Mouse (Mus musculus) neural tube, embryonic 15.5 days (tissue): ENCODE measurements around the gene Nim1k. TPM values are rescaled to one million over a fixed set of nuclear protein-coding genes. Genes with fewer than 3 reads are reported as not detected.

Experiments used
- ATAC-seq: fragments of 200-750 bp; cut with Nextera tagmentation; 2 replicates; pipeline ENCODE4 v1.8.0; 2017; ENCODE audit warnings: mild to moderate bottlenecking, moderate TSS enrichment, moderate library complexity; ENCODE audit not compliant: low FRiP score
- H3K27ac ChIP-seq: fragments of 300-500 bp; sonication (generic); replicated peaks from 2 replicates; pipeline ENCODE4 v1.5.1; 2015; ENCODE audit warnings: mild to moderate bottlenecking, inconsistent platforms
- H3K27me3 ChIP-seq: fragments of 300-500 bp; sonication (generic); replicated peaks from 2 replicates; pipeline ENCODE4 v1.6.1; 2015; ENCODE audit warnings: inconsistent platforms
- H3K36me3 ChIP-seq: fragments of 300-500 bp; sonication (generic); 2 replicates; pipeline ENCODE4 v1.6.1; 2015; ENCODE audit warnings: inconsistent platforms
- H3K4me1 ChIP-seq: fragments of 300-500 bp; sonication (generic); 2 replicates; pipeline ENCODE4 v1.6.1; 2015; ENCODE audit warnings: inconsistent platforms
- H3K4me2 ChIP-seq: fragments of 300-500 bp; sonication (generic); 2 replicates; pipeline ENCODE4 v1.6.1; 2015; ENCODE audit warnings: inconsistent platforms, mild to moderate bottlenecking, moderate library complexity
- H3K4me3 ChIP-seq: fragments of 300-500 bp; sonication (generic); replicated peaks from 2 replicates; pipeline ENCODE4 v1.5.1; 2015; ENCODE audit warnings: mild to moderate bottlenecking, inconsistent platforms
- H3K9ac ChIP-seq: fragments of 300-500 bp; sonication (generic); replicated peaks from 2 replicates; pipeline ENCODE4 v1.6.1; 2015; ENCODE audit warnings: mild to moderate bottlenecking, inconsistent platforms
- H3K9me3 ChIP-seq: fragments of 300-500 bp; sonication (generic); replicated peaks from 2 replicates; pipeline ENCODE4 v1.6.1; 2016; ENCODE audit warnings: inconsistent platforms
- WGBS: fragments of 180-500 bp; shearing (Covaris S2); methylation state at CpG from one replicate; pipeline ENCODE4 v1.1.7; 2015; ENCODE audit warnings: mixed read lengths; 5-methylcytosine and 5-hydroxymethylcytosine counted together
- polyA plus RNA-seq: library from polyadenylated mRNA; unstranded; fragments of >200 nt; fragmentation: Nextera tagmentation; extraction: Ambion mirVana; gene quantifications from 2 replicates; pipeline ENCODE4 v1.2.1, GENCODE M21; 2015

Gene Nim1k
- polyA plus RNA-seq, 1 experiment from 2014 or later, result 6.1 TPM

DNA sequence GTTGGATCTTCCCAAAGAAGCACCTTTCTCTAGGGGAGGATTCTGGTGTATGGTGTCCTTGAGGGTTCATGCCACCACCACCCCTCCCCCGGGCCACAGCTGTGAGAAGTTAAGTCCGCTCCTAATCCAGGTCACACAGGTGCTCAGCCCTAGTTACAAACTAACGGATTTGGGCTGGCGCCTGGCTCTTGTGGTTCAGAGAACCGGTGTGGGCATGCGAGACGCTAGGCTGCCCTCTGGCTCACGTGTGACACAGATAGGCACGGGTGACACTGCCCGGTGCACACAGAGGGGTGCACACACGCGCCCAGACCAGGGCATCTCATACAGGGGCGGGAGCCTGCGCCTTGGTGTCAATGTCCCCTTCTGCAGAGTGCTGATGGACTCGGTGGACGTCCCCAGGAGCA lies 538 bp downstream of the Nim1k start:
- Histone ChIP-seq H3K4me1 (peaks cover 24% of the 10 kb centered on the region), H3K4me2 (peak overlapping the region; percentile 94), H3K27ac (peak overlapping the region; percentile 88), H3K9me3 (no peaks in the 10 kb centered on the region), H3K27me3 (no peaks in the 10 kb centered on the region), H3K9ac (peak overlapping the region; percentile 78), H3K4me3 (peak overlapping the region; percentile 71), H3K36me3 (no peaks in the 10 kb centered on the region)
- peak; percentile 69 for ATAC-seq
- 2% methylated on average over 16 of the region's 16 CpGs for WGBS

GRCm38 (mm10) chr13:119754635-119755020 lies 1.1 kb downstream of the Nim1k start:
- Histone ChIP-seq H3K4me2 (peak overlapping the region; percentile 94), H3K27me3 (no peaks in the 10 kb centered on the region), H3K4me1 (peaks cover 24% of the 10 kb centered on the region), H3K4me3 (peak overlapping the region; percentile 71), H3K9me3 (no peaks in the 10 kb centered on the region), H3K9ac (peak overlapping the region; percentile 78), H3K36me3 (no peaks in the 10 kb centered on the region), H3K27ac (peak overlapping the region; percentile 88)
- no peak for ATAC-seq
- WGBS, result 27% methylated on average over 3 of the region's 3 CpGs

DNA sequence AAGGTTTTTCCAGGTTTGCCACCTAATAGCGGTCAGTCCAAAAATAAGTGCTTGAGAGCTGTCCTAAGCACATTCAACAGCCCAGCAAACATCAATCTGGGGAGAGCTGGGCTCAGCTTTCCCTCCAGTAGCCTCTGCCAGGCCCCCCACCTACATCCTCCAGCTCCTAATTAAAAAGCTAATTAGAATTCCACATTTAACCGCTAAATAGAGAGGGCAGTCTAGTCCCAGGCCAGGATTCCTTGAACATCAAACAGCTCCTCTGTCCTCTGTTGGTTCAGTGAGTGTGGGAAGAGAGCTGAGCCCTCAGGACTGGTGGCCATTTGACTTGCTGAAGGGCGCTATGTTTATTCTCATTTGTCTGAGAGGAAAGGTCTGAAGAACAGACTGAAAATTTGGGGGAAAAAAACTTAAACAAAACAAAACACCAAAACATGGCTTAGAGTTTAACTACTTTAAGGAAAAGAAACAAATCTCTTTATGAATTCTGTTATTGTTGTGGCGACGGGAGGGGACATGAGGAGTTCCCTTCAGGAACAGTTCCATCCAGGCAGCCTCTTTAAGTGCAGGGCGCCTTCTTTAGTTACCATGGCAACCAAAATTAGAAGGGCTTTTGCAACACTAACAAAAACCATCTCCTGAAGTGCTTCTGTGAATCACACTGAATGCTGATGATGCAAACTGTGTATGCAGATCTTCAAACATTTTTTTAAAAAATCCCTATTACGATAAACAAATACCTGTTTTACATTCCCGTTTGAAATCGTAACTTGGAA lies 1.6 kb downstream of the Nim1k start:
- Histone ChIP-seq H3K36me3 (no peaks in the 10 kb centered on the region), H3K4me3 (peak overlapping the region; percentile 71), H3K27ac (peak overlapping the region; percentile 88; the same call in 1 of the 2 replicates), H3K9me3 (no peaks in the 10 kb centered on the region), H3K4me2 (peak overlapping the region; percentile 94), H3K9ac (no peak overlapping the region), H3K27me3 (no peaks in the 10 kb centered on the region), H3K4me1 (peaks cover 24% of the 10 kb centered on the region)
- WGBS, result 39% methylated on average over 9 of the region's 9 CpGs
- ATAC-seq, result no peak

- no peak for ATAC-seq
- 87% methylated on average over 4 of the region's 4 CpGs for WGBS
- Histone ChIP-seq H3K9ac (no peak overlapping the region), H3K9me3 (no peaks in the 10 kb centered on the region), H3K27me3 (no peaks in the 10 kb centered on the region), H3K27ac (no peak overlapping the region), H3K4me2 (no peak overlapping the region), H3K4me3 (no peak overlapping the region), H3K4me1 (peaks cover 5% of the 10 kb centered on the region), H3K36me3 (no peaks in the 10 kb centered on the region)
Observed at GRCm38 (mm10) chr13:119746930-119747329, 8.8 kb downstream of the Nim1k start.

GRCm38 (mm10) chr13:119743470-119743869 lies 12.2 kb downstream of the Nim1k start:
- 82% methylated on average over 3 of the region's 3 CpGs for WGBS
- ATAC-seq, result no peak
- H3K9ac ChIP-seq, result no peak overlapping the region

GRCm38 (mm10) chr13:119742711-119743415 lies 12.8 kb downstream of the Nim1k start:
- no peaks in the 10 kb centered on the region for H3K27me3 ChIP-seq
- no peak overlapping the region for H3K4me3 ChIP-seq
- no peaks in the 10 kb centered on the region for H3K9me3 ChIP-seq
- peaks cover 13% of the 10 kb centered on the region for H3K4me1 ChIP-seq
- no peak overlapping the region for H3K4me2 ChIP-seq
- no peak overlapping the region for H3K9ac ChIP-seq
- WGBS, result 93% methylated on average over 6 of the region's 6 CpGs
- no peak for ATAC-seq
- H3K27ac ChIP-seq, result no peak overlapping the region
- H3K36me3 ChIP-seq, result no peaks in the 10 kb centered on the region

More at GRCm38 (mm10) chr13:119743470-119743869, 12.2 kb downstream of the Nim1k start:
- Histone ChIP-seq H3K9me3 (no peaks in the 10 kb centered on the region), H3K27me3 (no peaks in the 10 kb centered on the region), H3K36me3 (no peaks in the 10 kb centered on the region), H3K4me2 (no peak overlapping the region), H3K4me1 (peaks cover 13% of the 10 kb centered on the region), H3K27ac (no peak overlapping the region), H3K4me3 (no peak overlapping the region)

DNA sequence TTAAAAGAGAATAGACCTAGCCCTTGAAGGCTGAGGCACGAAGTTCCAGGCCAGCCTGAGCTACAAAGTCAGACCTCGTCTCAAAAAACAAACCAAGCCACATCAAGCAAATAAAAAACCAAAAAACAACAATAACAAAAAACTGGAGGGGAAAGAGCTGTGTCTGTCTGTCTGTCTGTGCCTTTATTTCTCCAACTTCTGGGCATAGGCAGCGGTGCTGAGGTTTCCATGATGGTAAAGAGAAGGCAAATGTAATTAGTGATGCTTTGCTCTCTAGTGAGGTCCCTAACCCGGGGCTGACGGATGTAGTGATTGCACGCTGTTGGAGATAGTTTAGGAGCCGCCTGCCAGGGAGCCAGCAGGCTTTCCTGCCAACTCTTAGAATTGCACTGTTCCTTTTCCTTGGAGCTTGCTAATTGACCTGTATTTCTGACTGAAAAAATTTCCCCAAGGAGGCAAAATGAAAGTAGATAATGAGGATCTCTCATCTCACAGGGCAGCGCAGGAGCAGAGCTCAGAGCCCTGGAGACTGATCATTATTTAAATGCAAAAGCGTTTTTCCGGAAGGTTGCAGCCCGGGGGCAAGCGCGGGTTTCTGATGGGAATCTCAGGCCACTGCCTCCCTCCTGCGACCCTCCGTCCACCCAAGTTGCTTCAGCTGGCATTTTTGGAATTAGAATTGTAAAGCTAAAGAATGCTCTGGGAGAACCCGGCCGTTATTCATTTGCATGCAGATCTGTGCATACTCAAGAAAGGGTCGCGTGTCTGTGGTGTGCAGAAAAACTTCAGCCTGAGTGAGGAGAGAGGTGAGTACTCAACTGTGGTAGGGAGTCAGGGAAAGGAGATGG lies 14.1 kb downstream of the Nim1k start:
- Histone ChIP-seq H3K9me3 (no peaks in the 10 kb centered on the region), H3K27ac (peak overlapping the region; percentile 57), H3K36me3 (no peaks in the 10 kb centered on the region), H3K27me3 (no peaks in the 10 kb centered on the region), H3K4me1 (peaks cover 17% of the 10 kb centered on the region), H3K9ac (peak overlapping the region; percentile 24; the same call in 1 of the 2 replicates), H3K4me3 (peak overlapping the region; percentile 10; the same call in 1 of the 2 replicates), H3K4me2 (peak overlapping the region; percentile 53)
- peak; percentile 59; the same call in 1 of the 2 replicates for ATAC-seq
- 3% methylated on average over 19 of the region's 19 CpGs for WGBS

DNA sequence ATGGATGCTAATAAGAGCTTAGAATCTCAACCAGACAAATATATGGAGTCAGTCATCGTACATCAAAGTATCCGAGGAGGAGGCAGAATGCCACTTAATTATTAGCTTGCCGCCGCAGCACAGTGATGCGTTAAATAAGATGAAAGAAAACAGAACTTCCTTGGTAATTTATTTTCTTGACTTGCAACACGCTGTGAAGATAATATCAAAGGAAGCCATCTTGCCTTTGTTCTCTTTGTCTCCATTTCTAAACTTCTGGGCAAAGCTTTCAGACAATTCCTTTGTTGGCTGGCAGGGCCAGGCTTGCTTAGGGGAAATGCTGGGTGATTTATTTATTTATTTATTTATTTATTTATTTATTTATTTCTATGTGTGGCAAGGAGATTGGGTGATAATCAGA lies 24.2 kb downstream of the Nim1k start:
- H3K9ac ChIP-seq, result no peak overlapping the region
- no peak overlapping the region for H3K4me3 ChIP-seq
- no peaks in the 10 kb centered on the region for H3K27me3 ChIP-seq
- peak; percentile 26 for ATAC-seq
- H3K4me1 ChIP-seq, result 0 out of 2 replicates have a peak, but pooled peaks cover 5% of the 10 kb centered on the region
- no peaks in the 10 kb centered on the region for H3K36me3 ChIP-seq
- WGBS, result 12% methylated on average over 6 of the region's 6 CpGs
- no peaks in the 10 kb centered on the region for H3K9me3 ChIP-seq
- peak overlapping the region; percentile 68 for H3K27ac ChIP-seq
- H3K4me2 ChIP-seq, result peak overlapping the region; percentile 15; the same call in 1 of the 2 replicates

DNA sequence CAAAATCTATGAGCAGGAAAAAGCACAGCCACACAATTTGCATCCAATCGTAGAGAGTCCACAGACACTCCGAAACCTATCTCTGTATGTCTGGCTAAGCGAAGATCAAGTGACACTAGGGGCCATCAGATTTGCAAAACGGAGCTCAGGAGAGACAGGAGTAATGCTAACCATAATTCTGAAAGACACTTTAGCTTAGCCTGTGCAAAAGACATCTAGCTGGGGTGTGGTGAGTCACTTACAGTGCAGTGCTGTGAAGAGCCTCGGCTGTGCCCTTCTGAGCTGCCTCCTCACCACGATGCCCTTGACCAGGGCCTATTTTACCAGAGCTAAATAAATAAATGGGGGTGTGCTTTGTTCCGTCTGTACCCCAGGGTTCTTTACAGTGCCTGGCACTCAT lies 26.3 kb downstream of the Nim1k start:
- no peak overlapping the region for H3K4me3 ChIP-seq
- no peak overlapping the region for H3K9ac ChIP-seq
- 93% methylated on average over 7 of the region's 7 CpGs for WGBS
- ATAC-seq, result no peak
- H3K36me3 ChIP-seq, result no peaks in the 10 kb centered on the region
- no peaks in the 10 kb centered on the region for H3K27me3 ChIP-seq
- 0 out of 2 replicates have a peak, but pooled peaks cover 5% of the 10 kb centered on the region for H3K4me1 ChIP-seq
- no peak overlapping the region for H3K27ac ChIP-seq
- no peaks in the 10 kb centered on the region for H3K9me3 ChIP-seq
- no peak overlapping the region for H3K4me2 ChIP-seq

DNA sequence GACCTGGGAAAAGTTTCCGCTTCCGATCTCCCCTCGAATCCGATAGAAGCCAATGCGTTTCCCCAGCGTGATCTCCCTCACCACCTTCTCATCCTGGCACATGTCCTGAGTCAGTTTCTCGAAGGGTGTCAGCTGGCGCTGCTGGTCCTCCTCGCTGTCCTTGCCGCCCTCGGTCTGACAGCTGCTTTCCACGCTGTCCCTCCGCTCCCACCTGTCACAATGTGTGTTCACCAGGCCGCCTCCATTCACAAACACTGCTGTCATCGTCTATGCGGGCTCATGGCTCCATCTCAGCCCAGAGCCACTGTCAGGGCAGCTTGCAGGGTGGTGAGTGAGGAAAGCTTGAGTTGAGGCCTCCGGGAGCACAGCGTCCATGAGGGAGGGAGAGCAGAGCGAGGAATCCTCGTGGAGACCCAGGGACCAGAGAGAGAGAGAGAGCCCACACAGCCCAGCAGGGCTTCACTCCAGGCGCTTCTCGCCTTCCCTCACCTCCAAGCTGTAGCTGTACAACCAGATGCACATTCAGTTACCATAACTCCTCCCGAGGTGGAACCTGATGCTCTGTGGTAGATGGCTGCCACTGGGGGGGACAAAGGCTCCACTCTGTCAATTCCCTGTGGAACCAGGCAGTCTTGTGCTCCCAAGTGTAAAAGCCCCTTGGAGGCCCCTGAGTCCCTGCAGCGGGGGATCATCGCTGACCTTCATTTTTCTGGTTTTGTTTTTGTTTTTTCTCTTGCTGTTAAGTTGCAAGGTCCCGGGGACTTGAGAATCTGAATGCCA lies 27.9 kb downstream of the Nim1k start:
- H3K9ac ChIP-seq, result no peak overlapping the region
- H3K4me3 ChIP-seq, result no peak overlapping the region
- H3K4me1 ChIP-seq, result 0 out of 2 replicates have a peak, but pooled peaks cover 5% of the 10 kb centered on the region
- ATAC-seq, result no peak
- no peak overlapping the region for H3K27ac ChIP-seq
- H3K4me2 ChIP-seq, result no peak overlapping the region
- peaks cover 2% of the 10 kb centered on the region; the same call in 1 of the 2 replicates for H3K36me3 ChIP-seq
- no peaks in the 10 kb centered on the region for H3K9me3 ChIP-seq
- 76% methylated on average over 26 of the region's 26 CpGs for WGBS
- H3K27me3 ChIP-seq, result no peaks in the 10 kb centered on the region
